Mouse (Mus musculus) C2C12 (cell line): ENCODE measurements around the gene Slc38a6.

ENCODE experiments used
- CTCF ChIP-seq: IDR thresholded peaks from one replicate; pipeline ENCODE4 v1.5.1; 2011; ENCODE audit not compliant: control insufficient read depth, insufficient read depth, insufficient read length
- MAX ChIP-seq: IDR thresholded peaks from one replicate; pipeline ENCODE4 v1.6.1; 2011; ENCODE audit warnings: mild to moderate bottlenecking, control low read depth
- USF1 ChIP-seq: IDR thresholded peaks from one replicate; pipeline ENCODE4 v1.6.1; 2011; ENCODE audit warnings: low read depth, mild to moderate bottlenecking, control low read depth, moderate library complexity

DNA sequence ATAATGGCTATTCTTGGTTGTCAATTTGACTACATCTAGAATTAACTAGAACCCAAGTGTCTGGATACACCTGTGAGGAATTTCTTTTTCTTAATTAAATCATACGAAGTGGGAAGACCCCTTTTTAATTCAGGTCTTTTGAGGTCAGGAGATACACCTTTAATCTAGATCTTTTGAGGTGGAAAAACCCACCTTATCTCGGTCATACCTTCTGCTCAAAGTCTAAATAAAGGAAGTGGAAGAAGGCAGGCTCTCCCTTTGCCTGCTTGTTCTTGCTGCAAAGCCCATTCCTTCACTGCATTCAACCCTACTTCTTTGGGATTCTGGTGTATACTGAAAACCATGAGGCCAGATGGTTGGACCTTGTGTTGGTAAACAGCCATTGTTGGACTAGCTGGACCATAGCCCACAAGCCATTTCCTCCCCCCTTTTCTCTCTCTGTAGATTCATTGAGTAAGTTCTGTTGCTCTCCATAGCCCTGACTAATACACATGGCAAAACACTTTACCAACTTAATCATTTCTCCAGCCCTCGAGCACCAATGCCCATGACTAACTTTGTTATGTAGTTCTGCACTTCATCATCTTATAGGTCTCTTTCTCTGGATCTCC, 115.0 kb downstream of the Slc38a6 start:
- TF ChIP-seq CTCF (no peak), MAX (no peak), USF1 (no peak)
